Mouse (Mus musculus): ENCODE measurements around the gene Bri3.

- TF ChIP-seq CTCF (IDR thresholded peaks at IDR 0.05; ENCODE audit: low read depth, low read length), result no peak
- no peak for TF ChIP-seq POLR2A (IDR thresholded peaks at IDR 0.05; ENCODE audit: extremely low read depth, insufficient read depth, low read length)
These were observed 10.0 kb upstream of the Bri3 start for GRCm38 (mm10) chr5:144234222-144234621.
